Mouse (Mus musculus) stomach, embryonic 14.5 days (tissue): ENCODE data around the gene Apln. TPM values are rescaled to one million over a fixed set of nuclear protein-coding genes. Genes with fewer than 3 reads are reported as not detected.

Source experiments
- polyA plus RNA-seq: library from polyadenylated mRNA; unstranded; fragments of >200 nt; fragmentation: Nextera tagmentation; extraction: Ambion mirVana; gene quantifications from 2 replicates; pipeline ENCODE4 v1.2.1, GENCODE M21; 2014

Gene Apln
- polyA plus RNA-seq, 1 experiment from 2014 or later: 4.3 TPM

Other genes with a start within 250 kb of the Apln start
- gene Smarca1, start 141.9 kb downstream of the Apln start, polyA plus RNA-seq: 39.4 and 44.7 TPM in 2 replicates
- gene Ocrl, start 122.5 kb downstream of the Apln start, polyA plus RNA-seq: 29.5 and 32.6 TPM in 2 replicates
- 1.1 and 1.2 TPM in 2 replicates for gene Xpnpep2, start 73.9 kb upstream of the Apln start, polyA plus RNA-seq
- gene Sash3, start 111.6 kb upstream of the Apln start, polyA plus RNA-seq: 2.5 and 3.3 TPM in 2 replicates
- gene Zdhhc9, start 174.0 kb upstream of the Apln start, polyA plus RNA-seq: 7.1 and 8.2 TPM in 2 replicates
- gene Utp14a, start 222.0 kb upstream of the Apln start, polyA plus RNA-seq: 16.3 and 20.1 TPM in 2 replicates